Mouse (Mus musculus): Measurements from ENCODE around the gene Rnf114.
A peak's percentile ranks its signal among the peaks of the same experiment; 100 is the strongest.

Gene Rnf114

GRCm38 (mm10) chr2:167503253-167503895, 10.9 kb downstream of the Rnf114 start:
- DNase-seq (ENCODE audit: low read depth, low spot score) = peak; percentile 59

GRCm38 (mm10) chr2:167503896-167504349, 11.5 kb downstream of the Rnf114 start:
- DNase-seq (ENCODE audit: low read depth, low spot score) = peak; percentile 42

GRCm38 (mm10) chr2:167505127-167505526, 12.7 kb downstream of the Rnf114 start:
- peak; percentile 49 for DNase-seq (ENCODE audit: low read depth, low spot score)

GRCm38 (mm10) chr2:167506546-167507260, 14.3 kb downstream of the Rnf114 start:
- DNase-seq (ENCODE audit: low read depth, low spot score) = no peak

GRCm38 (mm10) chr2:167507719-167508385, 15.4 kb downstream of the Rnf114 start:
- no peak for DNase-seq (ENCODE audit: low read depth, low spot score)

- no peak for DNase-seq (ENCODE audit: low read depth, low spot score)
These were observed 16.1 kb downstream of the Rnf114 start for GRCm38 (mm10) chr2:167508569-167508968.

GRCm38 (mm10) chr2:167510485-167510884, 18.0 kb downstream of the Rnf114 start:
- DNase-seq (ENCODE audit: low read depth, low spot score) = no peak

- no peak for DNase-seq (ENCODE audit: low read depth, low spot score)
These were observed 19.9 kb downstream of the Rnf114 start for GRCm38 (mm10) chr2:167512365-167512764.

GRCm38 (mm10) chr2:167512970-167513369, 20.5 kb downstream of the Rnf114 start:
- no peak for DNase-seq (ENCODE audit: low read depth, low spot score)

GRCm38 (mm10) chr2:167514641-167515040, 22.2 kb downstream of the Rnf114 start:
- DNase-seq (ENCODE audit: low read depth, low spot score) = no peak

GRCm38 (mm10) chr2:167515688-167516087, 23.2 kb downstream of the Rnf114 start:
- no peak for DNase-seq (ENCODE audit: low read depth, low spot score)

GRCm38 (mm10) chr2:167519606-167520252, 27.3 kb downstream of the Rnf114 start:
- no peak for DNase-seq (ENCODE audit: low read depth, low spot score)

GRCm38 (mm10) chr2:167528278-167528677, 35.8 kb downstream of the Rnf114 start:
- no peak for DNase-seq (ENCODE audit: low read depth, low spot score)

GRCm38 (mm10) chr2:167529935-167530513, 37.6 kb downstream of the Rnf114 start:
- no peak for DNase-seq (ENCODE audit: low read depth, low spot score)

- DNase-seq (ENCODE audit: low read depth, low spot score) = no peak
These were observed 38.1 kb downstream of the Rnf114 start for GRCm38 (mm10) chr2:167530536-167530935.

GRCm38 (mm10) chr2:167532131-167532530, 39.7 kb downstream of the Rnf114 start:
- no peak for DNase-seq (ENCODE audit: low read depth, low spot score)

GRCm38 (mm10) chr2:167533880-167534279, 41.4 kb downstream of the Rnf114 start:
- no peak for DNase-seq (ENCODE audit: low read depth, low spot score)

GRCm38 (mm10) chr2:167536320-167536945, 44.0 kb downstream of the Rnf114 start:
- no peak for DNase-seq (ENCODE audit: low read depth, low spot score)

- peak; percentile 42 for DNase-seq (ENCODE audit: low read depth, low spot score)
These were observed 45.2 kb downstream of the Rnf114 start, which contains the start of gene Snai1 for GRCm38 (mm10) chr2:167537476-167538297. Gene Snai1, plus strand, starts transcription at chr2:167538195.

GRCm38 (mm10) chr2:167538671-167539306, 46.3 kb downstream of the Rnf114 start:
- DNase-seq (ENCODE audit: low read depth, low spot score) = no peak
